Mouse (Mus musculus) CD4-positive, CD25-positive, alpha-beta regulatory T cell, adult 4 months (primary cell): Measurements from ENCODE around the gene Tmem252. TPM values are rescaled to one million over a fixed set of nuclear protein-coding genes. Genes with fewer than 3 reads are reported as not detected.

Experiments used
- ATAC-seq: one replicate; pipeline ENCODE4 v1.8.0; 2017
- polyA plus RNA-seq, 2 experiments: library from polyadenylated mRNA; unstranded; fragments of 100-300 nt; shearing (Covaris generic); gene quantifications; one replicate each; pipeline ENCODE4 v1.2.1; 2017

Tmem252 gene
- not detected for polyA plus RNA-seq

DNA sequence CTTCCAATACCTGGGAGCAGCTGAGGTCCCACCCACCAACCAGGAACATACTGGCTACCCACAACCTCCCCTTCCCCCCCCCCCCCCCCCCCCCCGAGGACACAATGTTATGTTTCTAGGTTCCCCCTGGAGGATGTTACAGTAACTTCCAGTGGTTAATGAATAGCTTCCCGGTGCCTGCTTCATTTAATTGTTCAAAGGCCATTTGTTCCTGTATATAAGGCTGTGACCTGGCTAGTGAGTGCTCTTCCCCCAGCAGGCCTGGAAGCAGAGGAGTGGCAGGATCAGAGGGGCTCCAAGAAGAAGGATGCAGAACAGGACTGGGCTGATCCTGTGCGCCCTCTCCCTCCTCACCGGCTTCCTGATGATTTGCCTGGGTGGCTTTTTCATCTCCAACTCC, at the start of gene Tmem252:
Gene Tmem252, plus strand, starts transcription at position 247 of the 400 bp plus-strand sequence.
- no peak for ATAC-seq

- ATAC-seq: no peak
These were observed 45.8 kb upstream of the Tmem252 start for GRCm38 (mm10) chr19:24628049-24628448.

- no peak for ATAC-seq
These were observed 40.8 kb upstream of the Tmem252 start for GRCm38 (mm10) chr19:24633008-24633407.

DNA sequence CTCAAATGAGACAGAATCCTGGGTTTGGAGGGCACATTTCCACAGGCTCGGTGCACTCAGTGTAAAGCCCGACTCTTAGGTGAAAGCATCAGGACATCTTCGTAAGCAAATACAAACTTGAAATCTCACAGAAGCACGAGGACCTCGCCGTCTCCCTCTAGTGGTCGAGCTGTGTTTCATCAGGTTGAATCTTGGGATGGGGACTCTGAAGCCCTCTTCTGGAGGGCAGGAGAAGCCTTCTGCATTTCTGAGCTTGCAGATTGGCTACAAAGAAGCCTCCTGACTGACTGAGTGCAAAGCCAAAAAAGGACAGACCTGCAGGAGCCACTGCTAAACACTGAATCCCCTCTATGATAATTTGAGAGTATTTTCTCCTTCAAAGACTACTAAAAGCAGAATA, 39.2 kb upstream of the Tmem252 start:
- ATAC-seq: peak; percentile 94

- no peak for ATAC-seq
These were observed 37.2 kb upstream of the Tmem252 start for GRCm38 (mm10) chr19:24636616-24637015.

DNA sequence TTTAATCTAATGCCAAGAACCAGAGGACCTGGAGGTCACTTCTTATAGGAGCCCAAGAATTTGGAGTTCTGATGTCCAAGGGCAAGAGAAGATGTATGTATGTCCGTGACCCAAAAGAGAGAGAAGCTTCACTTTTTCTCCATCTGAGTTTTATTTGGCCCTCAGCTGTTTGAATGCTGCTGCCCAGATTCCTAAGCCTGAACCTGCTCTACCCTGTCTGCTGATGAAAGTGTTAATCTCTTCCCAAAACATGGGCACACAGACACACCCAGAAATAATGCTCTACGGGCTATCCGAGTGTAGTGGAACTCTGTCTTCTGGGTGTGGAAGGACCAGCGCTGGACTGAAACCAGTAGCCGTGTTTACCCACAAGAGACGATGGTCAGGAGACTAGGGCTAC, 35.8 kb upstream of the Tmem252 start:
- ATAC-seq: no peak

DNA sequence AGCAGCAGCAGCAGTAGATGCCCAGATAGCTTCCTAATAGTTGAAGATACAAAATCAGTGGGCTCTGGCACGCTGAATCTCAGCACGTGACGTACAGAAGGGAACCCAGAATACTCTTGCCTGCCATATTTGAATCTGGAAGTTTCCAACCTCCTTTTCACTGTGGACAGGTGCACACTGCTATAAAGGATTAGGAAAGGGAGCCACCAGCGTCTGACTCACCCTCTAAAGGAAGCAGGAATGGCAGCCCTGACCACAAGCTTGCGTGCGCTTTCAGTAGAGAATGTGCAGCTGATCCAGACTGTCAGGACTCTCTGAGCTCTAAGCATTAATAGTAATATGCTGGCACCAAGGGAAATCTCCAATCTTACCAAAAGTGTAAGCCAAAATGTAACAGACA, 32.8 kb upstream of the Tmem252 start:
- no peak for ATAC-seq

DNA sequence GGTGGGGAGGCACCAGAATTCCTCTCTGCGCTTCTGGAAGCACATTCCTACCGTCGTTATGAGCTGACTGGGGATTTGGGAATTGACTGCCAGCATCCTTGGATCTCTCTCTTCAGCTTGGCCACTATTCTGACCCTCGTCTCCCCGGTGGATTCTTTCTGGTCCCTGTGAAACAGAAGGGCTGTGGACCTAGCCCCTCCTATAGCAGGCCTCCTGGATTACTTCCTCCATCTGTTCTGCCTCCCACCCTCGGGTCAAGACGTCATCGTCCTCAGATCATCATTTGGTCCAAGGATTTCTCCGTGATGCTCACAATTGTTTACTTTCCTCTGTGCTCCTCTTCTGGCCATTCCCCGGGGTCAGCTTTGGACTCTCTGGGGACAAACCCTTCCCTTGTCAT, 28.8 kb upstream of the Tmem252 start:
- no peak for ATAC-seq

DNA sequence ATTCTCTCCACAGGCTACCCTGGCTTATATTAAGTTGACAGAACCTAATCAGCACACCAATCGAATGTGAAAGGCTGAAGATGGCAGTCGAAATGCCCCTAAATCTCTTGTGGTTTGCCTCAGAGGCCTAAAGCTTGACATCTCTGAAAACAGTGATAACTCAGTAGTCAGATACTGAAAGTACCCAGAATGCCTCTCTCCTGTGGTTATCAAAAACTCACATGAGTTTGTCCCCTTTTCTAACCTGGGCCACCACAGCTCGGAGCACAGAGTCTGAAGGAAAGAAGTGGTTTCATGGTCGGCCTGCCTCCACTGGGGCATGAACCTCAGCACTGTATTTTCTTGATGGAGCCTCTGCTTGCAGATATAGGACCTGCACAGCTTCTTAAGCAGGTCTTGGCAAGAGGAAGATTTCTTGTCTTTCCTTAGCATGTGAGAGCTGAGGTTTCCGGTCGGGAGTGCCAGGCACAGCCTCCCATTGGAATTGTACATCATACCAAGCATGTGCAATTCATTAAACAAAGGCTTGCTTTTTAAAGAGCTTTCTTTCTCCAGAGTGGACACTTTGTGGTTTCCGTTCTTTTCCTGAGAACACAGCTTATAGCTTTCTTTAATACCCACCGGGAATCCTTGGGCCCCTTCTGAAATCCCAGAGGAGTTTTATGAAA, 27.5 kb upstream of the Tmem252 start:
- ATAC-seq: peak; percentile 88

- no peak for ATAC-seq
These were observed 25.8 kb upstream of the Tmem252 start for GRCm38 (mm10) chr19:24648016-24648415.

DNA sequence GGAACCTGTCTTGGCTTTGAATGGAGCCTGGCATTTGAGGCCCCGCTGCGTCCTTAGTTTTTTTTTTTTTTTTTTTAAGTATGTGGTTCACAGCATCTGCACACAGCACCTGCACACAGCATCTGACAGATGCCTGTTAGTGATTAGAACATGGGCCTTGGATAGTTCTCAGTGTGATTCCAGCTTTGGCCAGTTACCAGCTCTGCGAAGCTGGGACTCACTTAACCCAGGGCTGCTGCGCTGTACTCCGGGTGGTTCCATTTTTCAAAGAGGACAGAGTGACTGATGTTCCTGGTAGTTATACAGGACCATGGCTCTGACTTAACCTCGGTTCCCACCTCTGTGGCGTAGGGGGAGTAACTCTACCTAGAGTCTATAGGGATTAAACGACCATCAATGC, 23.4 kb upstream of the Tmem252 start:
- ATAC-seq: no peak

GRCm38 (mm10) chr19:24651595-24651994, 22.2 kb upstream of the Tmem252 start:
- no peak for ATAC-seq

DNA sequence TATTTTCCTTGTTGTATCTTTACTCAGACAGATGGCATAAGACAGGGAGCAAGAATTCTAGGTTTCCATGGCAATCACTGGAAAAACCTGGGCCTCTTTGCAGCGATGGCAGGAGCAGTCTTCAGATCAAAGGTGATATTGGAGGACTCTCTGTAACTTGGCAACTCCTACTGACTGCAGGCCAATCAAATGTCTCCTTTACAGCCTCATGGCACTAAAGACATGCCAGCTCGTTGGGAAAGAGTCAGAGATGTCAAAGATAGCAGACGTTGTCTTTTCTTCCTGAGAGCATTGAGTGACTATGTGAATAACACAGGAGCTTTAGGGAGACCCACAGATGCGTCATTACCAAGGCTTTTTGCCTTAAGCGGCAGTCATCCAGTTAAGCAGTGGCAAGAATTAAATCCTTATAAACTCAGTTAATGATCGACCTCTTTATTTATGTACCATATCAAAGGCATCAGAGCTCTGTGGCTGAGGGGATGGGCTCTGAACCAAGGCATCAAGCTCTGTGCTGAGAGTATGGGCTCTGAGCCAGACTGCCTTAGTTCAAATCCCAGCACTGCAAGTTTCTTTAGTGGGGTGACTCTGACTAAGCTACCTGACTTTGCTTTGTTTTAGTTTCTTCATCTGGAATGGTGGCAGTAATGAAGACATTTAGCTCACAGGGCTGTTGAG, 21.3 kb upstream of the Tmem252 start:
- no peak for ATAC-seq

DNA sequence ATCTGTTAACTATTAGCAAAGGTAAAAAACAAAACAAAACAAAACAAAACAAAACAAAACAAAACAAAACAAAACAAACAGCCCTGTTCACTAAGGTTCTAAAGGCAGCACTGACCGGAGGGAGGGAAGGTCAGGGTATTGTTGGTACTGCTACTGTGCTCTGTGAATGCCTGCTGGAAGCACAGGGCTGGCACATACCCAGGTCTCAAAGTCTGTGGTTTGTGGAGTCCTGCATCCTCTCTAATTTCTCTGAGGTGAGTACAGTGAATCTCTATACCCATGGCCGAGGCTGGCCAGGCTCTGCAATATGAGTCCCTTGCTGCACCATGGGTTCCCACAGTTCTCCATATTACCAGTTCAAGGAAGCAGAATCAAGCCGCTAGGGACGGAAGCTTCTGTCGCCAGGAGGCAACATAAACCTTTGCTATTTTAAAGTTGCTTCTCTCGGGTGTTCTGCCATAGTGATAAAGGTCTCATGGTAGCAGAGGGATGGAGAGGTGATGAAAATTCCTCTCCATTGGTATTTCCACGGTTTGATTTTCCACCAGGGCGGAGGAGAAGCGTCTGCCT, 20.5 kb upstream of the Tmem252 start:
- no peak for ATAC-seq

- peak; percentile 63 for ATAC-seq
These were observed 16.8 kb upstream of the Tmem252 start for GRCm38 (mm10) chr19:24656981-24657380.

DNA sequence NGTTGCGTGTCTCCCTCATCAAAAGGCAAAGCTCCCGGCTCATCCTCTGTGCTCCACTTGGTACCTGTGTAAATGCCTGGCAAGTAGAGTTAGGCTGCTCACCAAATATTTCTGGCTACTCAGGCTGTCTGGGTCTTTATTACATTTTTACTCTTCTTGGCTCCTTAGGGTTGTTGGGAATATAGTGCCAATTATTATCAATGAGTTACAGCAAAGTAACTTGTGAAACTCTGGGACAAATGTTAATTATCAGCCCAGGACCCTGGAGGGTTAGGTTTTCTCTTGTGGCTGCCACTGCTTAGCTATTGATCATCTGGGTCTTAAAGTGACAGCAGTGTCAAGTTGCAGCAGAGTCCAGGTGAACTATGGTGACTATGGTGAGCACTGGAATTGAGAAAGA, 11.5 kb upstream of the Tmem252 start:
- no peak for ATAC-seq

DNA sequence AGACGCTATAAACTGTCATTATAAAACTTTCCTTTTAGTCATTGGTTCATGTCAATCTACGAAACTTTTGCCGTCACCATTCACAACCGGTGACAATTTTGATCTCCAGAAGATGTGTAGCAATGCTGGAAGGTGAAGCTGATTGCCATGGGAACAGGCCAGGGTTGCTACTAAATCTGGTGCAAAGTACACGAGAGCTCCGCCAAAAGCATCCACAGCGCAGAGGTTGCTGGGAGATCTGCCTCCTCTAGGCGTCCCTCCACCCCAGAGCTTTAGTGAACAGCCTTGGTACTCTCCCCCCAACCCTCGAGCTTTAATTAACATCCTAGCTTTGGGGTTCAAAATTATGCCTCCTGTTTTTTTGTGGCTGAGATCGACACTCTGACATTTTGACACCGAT, 8.0 kb upstream of the Tmem252 start:
- no peak for ATAC-seq

DNA sequence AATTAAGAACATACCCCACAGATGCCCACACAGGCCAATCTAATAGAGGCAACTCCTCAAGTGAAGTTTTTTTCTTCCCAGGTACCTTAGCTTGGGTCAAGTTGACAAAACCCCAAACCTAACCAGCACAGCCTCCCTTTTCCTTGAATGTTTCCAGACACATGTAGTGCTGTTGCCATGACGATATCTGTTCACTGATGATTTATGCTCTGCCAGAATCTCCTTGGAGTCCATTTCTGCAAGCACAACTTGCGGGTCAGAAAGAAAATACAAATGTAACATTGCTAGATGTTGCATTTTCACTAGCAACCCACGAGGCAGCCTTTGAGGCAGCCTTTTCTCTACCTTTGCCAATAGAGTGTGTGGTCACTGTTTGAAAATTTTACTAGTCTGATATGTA, 6.3 kb upstream of the Tmem252 start:
- no peak for ATAC-seq

- no peak for ATAC-seq
These were observed 2.2 kb upstream of the Tmem252 start for GRCm38 (mm10) chr19:24671571-24671970.

DNA sequence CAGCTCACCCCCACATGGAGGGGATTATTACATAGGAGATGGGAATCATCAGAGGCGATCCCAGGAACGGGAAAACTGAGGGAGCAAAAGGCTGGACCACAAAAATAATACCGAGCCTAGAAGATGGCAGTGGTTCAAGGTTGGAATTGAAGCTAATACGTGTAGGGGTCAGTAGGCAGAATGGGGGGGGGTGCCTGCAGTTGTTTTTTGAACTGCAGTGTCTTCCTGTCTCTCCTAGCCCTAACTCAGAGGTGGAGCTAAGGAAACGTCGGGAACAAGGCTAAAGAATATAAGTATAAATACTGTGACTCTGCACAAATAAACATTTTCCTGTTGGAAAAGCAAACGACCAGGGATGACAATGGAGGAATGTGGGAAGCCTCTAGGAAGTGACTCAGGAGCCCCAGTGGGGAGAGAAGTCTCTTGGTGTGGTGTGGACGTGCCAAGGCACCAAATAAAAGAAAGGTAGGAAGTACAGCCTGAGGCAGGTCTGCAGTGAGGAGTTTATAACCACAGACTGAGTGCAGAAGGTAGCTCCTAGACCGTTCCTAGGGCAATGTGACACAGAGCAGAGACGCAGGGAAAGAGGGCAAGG, 1.3 kb upstream of the Tmem252 start:
- no peak for ATAC-seq

DNA sequence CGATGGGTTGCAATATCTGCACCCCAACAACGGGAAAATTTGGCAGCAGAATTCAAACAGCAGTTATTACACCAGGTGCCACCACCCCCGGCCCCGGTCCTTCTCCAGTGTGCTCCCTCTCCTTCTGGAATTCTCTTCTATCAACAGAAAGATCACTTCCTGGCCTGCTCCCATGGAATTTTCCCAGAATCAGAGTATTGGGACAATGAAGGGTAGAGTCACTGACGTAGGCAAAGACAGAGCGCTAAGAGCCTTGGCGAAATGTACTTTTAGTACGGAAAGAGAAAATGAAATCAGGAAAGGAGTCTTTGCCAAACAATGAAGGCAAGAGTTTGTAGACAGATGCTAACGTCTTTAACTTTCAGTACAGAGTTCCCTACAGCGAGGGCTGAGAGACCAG, 477 bp upstream of the Tmem252 start:
- ATAC-seq: no peak

DNA sequence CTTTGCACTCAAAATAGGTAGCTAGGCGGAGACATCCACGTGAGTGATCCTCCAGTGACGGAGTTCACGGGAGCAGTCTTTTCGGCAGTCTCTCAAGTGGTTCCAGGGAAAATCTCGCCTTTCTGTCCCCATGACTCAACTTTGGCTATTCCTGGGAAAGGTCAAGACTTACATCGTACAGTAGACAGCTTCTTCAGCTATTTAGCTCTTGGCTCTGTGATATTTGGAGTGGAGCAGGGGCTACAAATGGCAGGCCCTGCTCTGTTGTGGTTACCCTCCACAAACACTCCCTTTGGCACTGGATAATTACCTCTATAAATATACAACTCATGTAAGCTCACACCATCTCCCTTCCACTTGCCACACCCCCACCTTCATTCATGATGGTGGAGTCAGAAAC, 2.6 kb downstream of the Tmem252 start:
- ATAC-seq: no peak

GRCm38 (mm10) chr19:24677242-24677984, 3.6 kb downstream of the Tmem252 start:
- no peak for ATAC-seq
